Mouse (Mus musculus) liver, embryonic 14.5 days (tissue): ENCODE measurements around the gene Golt1b.

Experiments
- CTCF ChIP-seq: IDR thresholded peaks from 2 replicates; pipeline ENCODE4 v1.5.1; 2016; ENCODE audit warnings: antibody characterized with exemption, low read depth, control low read depth
- EP300 ChIP-seq: IDR thresholded peaks from 2 replicates; pipeline ENCODE4 v1.6.1; 2016; ENCODE audit warnings: antibody characterized with exemption, low read depth

GRCm38 (mm10) chr6:142424976-142425375 is 38.0 kb downstream of the Golt1b start:
- TF ChIP-seq CTCF (no peak), EP300 (no peak)
